Mouse (Mus musculus) C2C12 (cell line): ENCODE results near the gene Ryk. TPM values are rescaled to one million over a fixed set of nuclear protein-coding genes. Genes with fewer than 3 reads are reported as not detected.
A peak's percentile ranks its signal among the peaks of the same experiment; 100 is the strongest.

Experiments used
- H3K27me3 ChIP-seq: one replicate; pipeline ENCODE4 v1.6.1; 2011; ENCODE audit not compliant: control insufficient read depth, insufficient read depth, insufficient read length
- H3K36me3 ChIP-seq: one replicate; pipeline ENCODE4 v1.6.1; 2011; ENCODE audit not compliant: control insufficient read depth, insufficient read depth
- H3K4me3 ChIP-seq: one replicate; pipeline ENCODE4 v1.5.1; 2011; ENCODE audit warnings: mild to moderate bottlenecking, control low read depth; ENCODE audit not compliant: poor library complexity, insufficient read depth, severe bottlenecking
- H3K79me2 ChIP-seq: one replicate; pipeline ENCODE4 v1.6.1; 2011; ENCODE audit not compliant: control insufficient read depth, insufficient read depth
- H3K79me3 ChIP-seq: one replicate; pipeline ENCODE4 v1.6.1; 2011; ENCODE audit warnings: low read depth, control low read depth
- H3ac ChIP-seq: one replicate; pipeline ENCODE3; 2011; ENCODE audit warnings: low read depth; ENCODE audit not compliant: control insufficient read depth, insufficient read length
- CEBPB ChIP-seq: IDR thresholded peaks from one replicate; pipeline ENCODE4 v1.6.1; 2011; ENCODE audit warnings: low read depth, mild to moderate bottlenecking, control low read depth, moderate library complexity
- CTCF ChIP-seq: IDR thresholded peaks from one replicate; pipeline ENCODE4 v1.5.1; 2011; ENCODE audit not compliant: control insufficient read depth, insufficient read depth, insufficient read length
- FOSL1 ChIP-seq: IDR thresholded peaks from one replicate; pipeline ENCODE4 v1.8.0; 2011; ENCODE audit warnings: mild to moderate bottlenecking, low read length; ENCODE audit not compliant: poor library complexity, insufficient read depth, severe bottlenecking
- MAX ChIP-seq: IDR thresholded peaks from one replicate; pipeline ENCODE4 v1.6.1; 2011; ENCODE audit warnings: mild to moderate bottlenecking, control low read depth
- MYOD1 ChIP-seq: IDR thresholded peaks from one replicate; pipeline ENCODE4 v1.6.1; 2011; ENCODE audit warnings: low read depth; ENCODE audit not compliant: control insufficient read depth, insufficient read length
- MYOG ChIP-seq: IDR thresholded peaks from one replicate; pipeline ENCODE4 v1.6.1; 2011; ENCODE audit not compliant: control insufficient read depth, insufficient read length; ENCODE audit errors: extremely low read depth
- USF1 ChIP-seq: IDR thresholded peaks from one replicate; pipeline ENCODE4 v1.6.1; 2011; ENCODE audit warnings: low read depth, mild to moderate bottlenecking, control low read depth, moderate library complexity
- polyA plus RNA-seq: library from polyadenylated mRNA; unstranded; fragments of >200 nt; fragmentation: generic; extraction: Trizol; gene quantifications from one replicate; pipeline ENCODE4 v1.2.1, GENCODE M21; 2012; ENCODE audit warnings: missing spikeins

The Ryk gene
- polyA plus RNA-seq, 1 experiment, result 68.4 TPM

GRCm38 (mm10) chr9:102879545-102879944, 44.8 kb downstream of the Ryk start:
- TF ChIP-seq MYOD1, result no peak
- TF ChIP-seq CEBPB, result no peak
- TF ChIP-seq MYOG, result no peak
- TF ChIP-seq CTCF, result peak; percentile 12
- no peak for TF ChIP-seq USF1
- no peak for TF ChIP-seq FOSL1
- no peak for TF ChIP-seq MAX
- Histone ChIP-seq H3ac (no peak overlapping the region), H3K79me3 (no peaks in the 10 kb centered on the region), H3K27me3 (no peaks in the 10 kb centered on the region), H3K36me3 (peaks cover 13% of the 10 kb centered on the region), H3K79me2 (no peaks in the 10 kb centered on the region), H3K4me3 (no peak overlapping the region)

- H3ac ChIP-seq, result no peak overlapping the region
- H3K4me3 ChIP-seq, result no peak overlapping the region
- H3K36me3 ChIP-seq, result peaks cover 24% of the 10 kb centered on the region
- no peaks in the 10 kb centered on the region for H3K79me3 ChIP-seq
- no peaks in the 10 kb centered on the region for H3K27me3 ChIP-seq
- TF ChIP-seq MYOG (no peak), CTCF (no peak), USF1 (no peak), MYOD1 (no peak), CEBPB (no peak), FOSL1 (no peak), MAX (no peak)
- H3K79me2 ChIP-seq, result no peaks in the 10 kb centered on the region
Measured at GRCm38 (mm10) chr9:102884703-102885102, 50.0 kb downstream of the Ryk start.

- Histone ChIP-seq H3K4me3 (no peak overlapping the region), H3K79me2 (no peaks in the 10 kb centered on the region), H3K36me3 (peaks cover 36% of the 10 kb centered on the region)
Measured at GRCm38 (mm10) chr9:102890166-102890565, 55.4 kb downstream of the Ryk start.

GRCm38 (mm10) chr9:102892480-102893355, 58.0 kb downstream of the Ryk start:
- Histone ChIP-seq H3ac (no peak overlapping the region), H3K36me3 (peaks cover 29% of the 10 kb centered on the region), H3K79me2 (no peaks in the 10 kb centered on the region), H3K27me3 (no peaks in the 10 kb centered on the region), H3K79me3 (no peaks in the 10 kb centered on the region), H3K4me3 (no peak overlapping the region)
- TF ChIP-seq FOSL1 (no peak), MAX (no peak), MYOG (no peak), MYOD1 (no peak), CTCF (no peak), USF1 (no peak), CEBPB (no peak)

More at GRCm38 (mm10) chr9:102890166-102890565, 55.4 kb downstream of the Ryk start:
- Histone ChIP-seq H3K79me3 (no peaks in the 10 kb centered on the region), H3K27me3 (no peaks in the 10 kb centered on the region), H3ac (no peak overlapping the region)
- TF ChIP-seq FOSL1 (no peak), CEBPB (no peak), CTCF (no peak), MYOG (no peak)

GRCm38 (mm10) chr9:102893356-102893870, 58.7 kb downstream of the Ryk start:
- Histone ChIP-seq H3K36me3 (peaks cover 29% of the 10 kb centered on the region), H3K79me2 (no peaks in the 10 kb centered on the region), H3K27me3 (no peaks in the 10 kb centered on the region), H3K79me3 (no peaks in the 10 kb centered on the region), H3ac (no peak overlapping the region), H3K4me3 (no peak overlapping the region)
- no peak for TF ChIP-seq MYOD1

GRCm38 (mm10) chr9:102899916-102900315, 65.2 kb downstream of the Ryk start:
- Histone ChIP-seq H3K36me3 (peaks cover 26% of the 10 kb centered on the region), H3K79me3 (no peaks in the 10 kb centered on the region)

More at GRCm38 (mm10) chr9:102899916-102900315, 65.2 kb downstream of the Ryk start:
- no peak for TF ChIP-seq FOSL1
- Histone ChIP-seq H3K27me3 (no peaks in the 10 kb centered on the region), H3K79me2 (no peaks in the 10 kb centered on the region), H3K4me3 (no peak overlapping the region), H3ac (no peak overlapping the region)
